Mouse (Mus musculus): ENCODE results near the gene Sync. TPM values are rescaled to one million over a fixed set of nuclear protein-coding genes. Genes with fewer than 3 reads are reported as not detected.

The Sync gene
- 0.46 and 0.69 TPM in 2 replicates for polyA plus RNA-seq (2012; rRNA removed)

GRCm38 (mm10) chr4:129287472-129287981, at the start of gene Sync:
Gene Sync, plus strand, starts transcription at chr4:129287617.
- Histone ChIP-seq H3K27ac (ENCODE audit: insufficient read depth, low read depth, low read length) (no peak within 1 kb of the TSS), H3K4me1 (ENCODE audit: control insufficient read depth, insufficient read depth, low read length) (no peaks in the 10 kb centered on the region; the same call in 1 of the 2 replicates), H3K27me3 (replicated peaks; ENCODE audit: control insufficient read depth, insufficient read depth, low read length) (no peaks in the 10 kb centered on the region), H3K36me3 (ENCODE audit: control insufficient read depth, insufficient read depth, low read length) (no peaks in the 10 kb centered on the region), H3K4me3 (ENCODE audit: insufficient read depth, low read depth, low read length) (peak within 1 kb of the TSS; percentile 41)
- DNase-seq, result no peak
- 2% methylated on average over 52 of the region's 53 CpGs for WGBS
- TF ChIP-seq POLR2A (IDR thresholded peaks at IDR 0.05; ENCODE audit: low read depth, low read length) (no peak), CTCF (conservative IDR thresholded peaks at IDR 0.05; ENCODE audit: insufficient read depth, insufficient read length, low read depth, low read length) (no peak)

- no peaks in the 10 kb centered on the region for H3K36me3 ChIP-seq (ENCODE audit: control insufficient read depth, insufficient read depth, low read length)
- no peaks in the 10 kb centered on the region for H3K27me3 ChIP-seq (replicated peaks; ENCODE audit: control insufficient read depth, insufficient read depth, low read length)
- H3K4me3 ChIP-seq (ENCODE audit: insufficient read depth, low read depth, low read length), result peak overlapping the region; percentile 40
- DNase-seq, result peak; percentile 49
- H3K4me1 ChIP-seq (ENCODE audit: control insufficient read depth, insufficient read depth, low read length), result peaks cover 27% of the 10 kb centered on the region; the same call in 1 of the 2 replicates
- TF ChIP-seq POLR2A (IDR thresholded peaks at IDR 0.05; ENCODE audit: low read depth, low read length) (no peak), CTCF (conservative IDR thresholded peaks at IDR 0.05; ENCODE audit: insufficient read depth, insufficient read length, low read depth, low read length) (no peak)
- peak overlapping the region; percentile 66; the same call in 1 of the 2 replicates for H3K27ac ChIP-seq (ENCODE audit: insufficient read depth, low read depth, low read length)
- 31% methylated on average over 21 of the region's 21 CpGs for WGBS
Observed at GRCm38 (mm10) chr4:129237843-129238441, 49.5 kb upstream of the Sync start.

GRCm38 (mm10) chr4:129238579-129239016, 48.8 kb upstream of the Sync start:
- no peaks in the 10 kb centered on the region for H3K27me3 ChIP-seq (replicated peaks; ENCODE audit: control insufficient read depth, insufficient read depth, low read length)
- TF ChIP-seq POLR2A (IDR thresholded peaks at IDR 0.05; ENCODE audit: low read depth, low read length), result no peak
- TF ChIP-seq CTCF (conservative IDR thresholded peaks at IDR 0.05; ENCODE audit: insufficient read depth, insufficient read length, low read depth, low read length), result no peak
- H3K4me3 ChIP-seq (ENCODE audit: insufficient read depth, low read depth, low read length), result peak overlapping the region; percentile 40
- peaks cover 23% of the 10 kb centered on the region; the same call in 1 of the 2 replicates for H3K4me1 ChIP-seq (ENCODE audit: control insufficient read depth, insufficient read depth, low read length)
- H3K36me3 ChIP-seq (ENCODE audit: control insufficient read depth, insufficient read depth, low read length), result no peaks in the 10 kb centered on the region
- WGBS, result 10% methylated on average over 23 of the region's 23 CpGs
- no peak for DNase-seq
- H3K27ac ChIP-seq (ENCODE audit: insufficient read depth, low read depth, low read length), result peak overlapping the region; percentile 4; the same call in 1 of the 2 replicates

- H3K27ac ChIP-seq (ENCODE audit: insufficient read depth, low read depth, low read length), result no peak overlapping the region
- 1% methylated on average over 29 of the region's 29 CpGs for WGBS
Observed at GRCm38 (mm10) chr4:129239075-129239474, 48.3 kb upstream of the Sync start.

GRCm38 (mm10) chr4:129241898-129242297, 45.5 kb upstream of the Sync start:
- Histone ChIP-seq H3K36me3 (ENCODE audit: control insufficient read depth, insufficient read depth, low read length) (no peaks in the 10 kb centered on the region), H3K4me3 (ENCODE audit: insufficient read depth, low read depth, low read length) (no peak overlapping the region), H3K27me3 (replicated peaks; ENCODE audit: control insufficient read depth, insufficient read depth, low read length) (no peaks in the 10 kb centered on the region), H3K4me1 (ENCODE audit: control insufficient read depth, insufficient read depth, low read length) (peaks cover 24% of the 10 kb centered on the region), H3K27ac (ENCODE audit: insufficient read depth, low read depth, low read length) (no peak overlapping the region)
- WGBS, result 48% methylated on average over 7 of the region's 7 CpGs
- no peak for TF ChIP-seq POLR2A (IDR thresholded peaks at IDR 0.05; ENCODE audit: low read depth, low read length)
- no peak for TF ChIP-seq CTCF (conservative IDR thresholded peaks at IDR 0.05; ENCODE audit: insufficient read depth, insufficient read length, low read depth, low read length)
- no peak for DNase-seq

More at GRCm38 (mm10) chr4:129239075-129239474, 48.3 kb upstream of the Sync start:
- H3K4me1 ChIP-seq (ENCODE audit: control insufficient read depth, insufficient read depth, low read length), result peaks cover 23% of the 10 kb centered on the region; the same call in 1 of the 2 replicates
- H3K36me3 ChIP-seq (ENCODE audit: control insufficient read depth, insufficient read depth, low read length), result no peaks in the 10 kb centered on the region
- H3K4me3 ChIP-seq (ENCODE audit: insufficient read depth, low read depth, low read length), result peak overlapping the region; percentile 40
- no peaks in the 10 kb centered on the region for H3K27me3 ChIP-seq (replicated peaks; ENCODE audit: control insufficient read depth, insufficient read depth, low read length)
- peak; percentile 85 for DNase-seq
- TF ChIP-seq CTCF (conservative IDR thresholded peaks at IDR 0.05; ENCODE audit: insufficient read depth, insufficient read length, low read depth, low read length) (no peak), POLR2A (IDR thresholded peaks at IDR 0.05; ENCODE audit: low read depth, low read length) (no peak)

- no peak for DNase-seq
- H3K27ac ChIP-seq (ENCODE audit: insufficient read depth, low read depth, low read length), result no peak overlapping the region
- H3K27me3 ChIP-seq (replicated peaks; ENCODE audit: control insufficient read depth, insufficient read depth, low read length), result no peaks in the 10 kb centered on the region
- no peak overlapping the region for H3K4me3 ChIP-seq (ENCODE audit: insufficient read depth, low read depth, low read length)
- TF ChIP-seq CTCF (conservative IDR thresholded peaks at IDR 0.05; ENCODE audit: insufficient read depth, insufficient read length, low read depth, low read length) (no peak), POLR2A (IDR thresholded peaks at IDR 0.05; ENCODE audit: low read depth, low read length) (no peak)
- H3K4me1 ChIP-seq (ENCODE audit: control insufficient read depth, insufficient read depth, low read length), result peaks cover 27% of the 10 kb centered on the region
- 70% methylated on average over 4 of the region's 4 CpGs for WGBS
- H3K36me3 ChIP-seq (ENCODE audit: control insufficient read depth, insufficient read depth, low read length), result no peaks in the 10 kb centered on the region
Observed at GRCm38 (mm10) chr4:129242327-129242726, 45.1 kb upstream of the Sync start.

GRCm38 (mm10) chr4:129242761-129243160, 44.7 kb upstream of the Sync start:
- 77% methylated on average over 4 of the region's 4 CpGs for WGBS
- peaks cover 31% of the 10 kb centered on the region for H3K4me1 ChIP-seq (ENCODE audit: control insufficient read depth, insufficient read depth, low read length)
- TF ChIP-seq POLR2A (IDR thresholded peaks at IDR 0.05; ENCODE audit: low read depth, low read length) (no peak), CTCF (conservative IDR thresholded peaks at IDR 0.05; ENCODE audit: insufficient read depth, insufficient read length, low read depth, low read length) (no peak)
- DNase-seq, result no peak
- no peaks in the 10 kb centered on the region for H3K27me3 ChIP-seq (replicated peaks; ENCODE audit: control insufficient read depth, insufficient read depth, low read length)
- H3K4me3 ChIP-seq (ENCODE audit: insufficient read depth, low read depth, low read length), result no peak overlapping the region
- no peak overlapping the region for H3K27ac ChIP-seq (ENCODE audit: insufficient read depth, low read depth, low read length)
- H3K36me3 ChIP-seq (ENCODE audit: control insufficient read depth, insufficient read depth, low read length), result no peaks in the 10 kb centered on the region
